In genomic region chr12:51843576-51844520, GRCm38 (mm10) we compare ENCODE assay signal across 8 mouse cellular contexts. TPM values are rescaled to one million over a fixed set of nuclear protein-coding genes. Genes with fewer than 3 reads are reported as not detected.
DNase-seq lines count a peak whose midpoint lies in the region; ATAC-seq and TF ChIP-seq lines count a peak whose summit lies in the region.

No protein-coding gene starts in this region.

- no peaks in the 10 kb centered on the region for H3K27me3 ChIP-seq in erythroblast, embryonic 14.5 days (ENCODE audit: control insufficient read depth)
- no peaks in the 10 kb centered on the region for H3K27me3 ChIP-seq in forebrain, embryonic 16.5 days (replicated peaks; ENCODE audit: control insufficient read depth, insufficient read depth, low read length)
- no peaks in the 10 kb centered on the region for H3K27me3 ChIP-seq in liver, embryonic 15.5 days
- no peaks in the 10 kb centered on the region for H3K27me3 ChIP-seq in thymus, adult 2 months (ENCODE audit: control insufficient read depth, insufficient read depth, low read length)

- peak overlapping the region; percentile 56; the same call in 1 of the 2 replicates for H3K27ac ChIP-seq in forebrain, embryonic 16.5 days (ENCODE audit: low read length)
- H3K27ac ChIP-seq in liver, embryonic 15.5 days (replicated peaks) = peak overlapping the region; percentile 99
- H3K27ac ChIP-seq in thymus, adult 2 months (ENCODE audit: control insufficient read depth, insufficient read depth, low read length) = no peak overlapping the region

- TF ChIP-seq POLR2A in thymus, adult 2 months (IDR thresholded peaks at IDR 0.05; ENCODE audit: control insufficient read depth, extremely low read depth, insufficient read depth, low read length, poor library complexity) = no peak

- peak overlapping the region; percentile 83 for H3K4me2 ChIP-seq in forebrain, embryonic 16.5 days (ENCODE audit: low read length)
- peak overlapping the region; percentile 75 for H3K4me2 ChIP-seq in liver, embryonic 15.5 days

- peaks cover 11% of the 10 kb centered on the region for H3K36me3 ChIP-seq in erythroblast, embryonic 14.5 days (ENCODE audit: control insufficient read depth)
- H3K36me3 ChIP-seq in forebrain, embryonic 16.5 days (ENCODE audit: control insufficient read depth, insufficient read depth) = no peaks in the 10 kb centered on the region
- H3K36me3 ChIP-seq in liver, embryonic 15.5 days (replicated peaks) = no peaks in the 10 kb centered on the region
- no peaks in the 10 kb centered on the region for H3K36me3 ChIP-seq in thymus, adult 2 months (ENCODE audit: control insufficient read depth, insufficient read depth, low read length)

- peaks cover 87% of the 10 kb centered on the region for H3K4me1 ChIP-seq in erythroblast, embryonic 14.5 days (ENCODE audit: control insufficient read depth)
- peaks cover 8% of the 10 kb centered on the region for H3K4me1 ChIP-seq in forebrain, embryonic 16.5 days (replicated peaks; ENCODE audit: control insufficient read depth, insufficient read depth, low read length)
- peaks cover 70% of the 10 kb centered on the region for H3K4me1 ChIP-seq in liver, embryonic 15.5 days (replicated peaks)
- H3K4me1 ChIP-seq in thymus, adult 2 months (replicated peaks; ENCODE audit: control insufficient read depth, insufficient read depth, low read length) = 0 out of 2 replicates have a peak, but pooled peaks cover 3% of the 10 kb centered on the region

- no peak for ATAC-seq in erythroblast, adult 5-6 weeks (replicated peaks; ENCODE audit: low FRiP score, poor library complexity, severe bottlenecking)
- no peak for ATAC-seq in forebrain, embryonic 16.5 days
- no peak for ATAC-seq in liver, embryonic 15.5 days (ENCODE audit: insufficient read depth)

- no peak overlapping the region for H3K9ac ChIP-seq in forebrain, embryonic 16.5 days (replicated peaks; ENCODE audit: low read depth, low read length)
- peak overlapping the region; percentile 76 for H3K9ac ChIP-seq in liver, embryonic 15.5 days

- DNase-seq in 416B (ENCODE audit: low read depth) = peak; percentile 38
- no peak for DNase-seq in cerebellum, postnatal 14 days
- no peak for DNase-seq in thymus, adult 2 months
- DNase-seq in adrenal gland, postnatal 36 days = no peak

- H3K9me3 ChIP-seq in erythroblast, embryonic 14.5 days (ENCODE audit: control insufficient read depth, low read length) = no peaks in the 10 kb centered on the region
- no peaks in the 10 kb centered on the region for H3K9me3 ChIP-seq in forebrain, embryonic 16.5 days (ENCODE audit: control insufficient read depth, low read length)
- H3K9me3 ChIP-seq in liver, embryonic 15.5 days (replicated peaks) = no peaks in the 10 kb centered on the region

- no peak for TF ChIP-seq CTCF in thymus, adult 2 months (IDR thresholded peaks at IDR 0.05; ENCODE audit: borderline replicate concordance, control insufficient read depth, extremely low read depth, insufficient read depth, low read length, poor library complexity)

- peak overlapping the region; percentile 74 for H3K4me3 ChIP-seq in erythroblast, embryonic 14.5 days (replicated peaks)
- peak overlapping the region; percentile 61 for H3K4me3 ChIP-seq in forebrain, embryonic 16.5 days (replicated peaks; ENCODE audit: low read length)
- peak overlapping the region; percentile 63 for H3K4me3 ChIP-seq in liver, embryonic 15.5 days (replicated peaks)
- no peak overlapping the region for H3K4me3 ChIP-seq in thymus, adult 2 months (ENCODE audit: control insufficient read depth, insufficient read depth, low read length)

- 28% methylated on average over 15 of the region's 15 CpGs for WGBS in forebrain, embryonic 16.5 days
- WGBS in liver, embryonic 15.5 days (ENCODE audit: insufficient replicate concordance) = 20% methylated on average over 15 of the region's 15 CpGs
- WGBS in thymus, adult 2 months = 64% methylated on average over 15 of the region's 15 CpGs

RNA-seq across cellular contexts. Expression of gene Hectd1, which starts 14.5 kb away (rescaled TPM):
- polyA plus RNA-seq in erythroblast, embryonic 14.5 days (2012) = 0.40 and 0.52 TPM in 2 replicates
- 251 and 276 TPM in 2 replicates for total RNA-seq in erythroblast, adult 5-6 weeks (2015; ENCODE audit: low replicate concordance)
- 521 and 575 TPM in 2 replicates for total RNA-seq in erythroblast, adult 5-6 weeks (2017; ENCODE audit: low replicate concordance)
- polyA plus RNA-seq in forebrain, embryonic 16.5 days (2015; fragmentation: Nextera tagmentation; extraction: Ambion mirVana) = 39.4 and 41.7 TPM in 2 replicates
- polyA plus RNA-seq in liver, embryonic 15.5 days (2015; fragmentation: Nextera tagmentation; extraction: Ambion mirVana) = 24.0 and 29.4 TPM in 2 replicates
- polyA plus RNA-seq in thymus, adult 2 months (2012; rRNA removed) = 27.7 and 29.6 TPM in 2 replicates
- total RNA-seq in adrenal gland, postnatal 36 days (2021) = 10 to 100 TPM; 86.7 to 95.8 TPM

Comparison
In these comparisons a context has a peak if more than half of its experiments do, and no peak if none do; other contexts are left out.
1. RNA of gene Hectd1, which starts 14.5 kb away (polyA plus RNA-seq): 39.4 to 41.7 TPM in forebrain, embryonic 16.5 days, 27.7 to 29.6 TPM in thymus, adult 2 months and 24.0 to 29.4 TPM in liver, embryonic 15.5 days; 0.40 to 0.52 TPM in erythroblast, embryonic 14.5 days; every median in the first group is over 10 times any median in the second.